Mouse (Mus musculus) CH12.LX (cell line): ENCODE measurements around the gene Alg2.

Experiments
- CTCF ChIP-seq, 2 experiments: IDR thresholded peaks in 1 of 2; conservative IDR thresholded peaks in 1 of 2; 2 replicates each; pipeline ENCODE4 v1.5.1; 2011 to 2012; ENCODE audit warnings: low read depth in 2 of 2, low read length in 2 of 2, improper control_type of control experiment in 1 of 2, inconsistent platforms in 1 of 2, mild to moderate bottlenecking in 1 of 2, moderate library complexity in 1 of 2
- EP300 ChIP-seq: IDR thresholded peaks from 2 replicates; pipeline ENCODE4 v1.6.1; 2011; ENCODE audit warnings: low read length, improper control_type of control experiment
- HCFC1 ChIP-seq: IDR thresholded peaks from 2 replicates; pipeline ENCODE4 v1.6.1; 2012; ENCODE audit warnings: low read depth, mild to moderate bottlenecking, inconsistent platforms, low read length, improper control_type of control experiment
- NRF1 ChIP-seq: IDR thresholded peaks from 2 replicates; pipeline ENCODE4 v1.6.1; 2014; ENCODE audit warnings: low read depth, mild to moderate bottlenecking, inconsistent platforms, low read length, improper control_type of control experiment, moderate library complexity
- POLR2A ChIP-seq: IDR thresholded peaks from 2 replicates; pipeline ENCODE4 v1.6.1; 2011; ENCODE audit warnings: low read depth, mild to moderate bottlenecking, improper control_type of control experiment, low read length

- no peak for TF ChIP-seq POLR2A
- TF ChIP-seq HCFC1: no peak
- no peak for TF ChIP-seq CTCF (conservative IDR thresholded peaks at IDR 0.05 in 1 of 2, IDR thresholded peaks at IDR 0.05 in 1 of 2; ENCODE audit: low read depth in 2 of 2, low read length in 2 of 2)
- no peak for TF ChIP-seq NRF1
- TF ChIP-seq EP300: no peak
Measured at GRCm38 (mm10) chr4:47440951-47441350, 33.2 kb downstream of the Alg2 start.
